Mouse (Mus musculus): Measurements from ENCODE around the gene Stk4.

DNA sequence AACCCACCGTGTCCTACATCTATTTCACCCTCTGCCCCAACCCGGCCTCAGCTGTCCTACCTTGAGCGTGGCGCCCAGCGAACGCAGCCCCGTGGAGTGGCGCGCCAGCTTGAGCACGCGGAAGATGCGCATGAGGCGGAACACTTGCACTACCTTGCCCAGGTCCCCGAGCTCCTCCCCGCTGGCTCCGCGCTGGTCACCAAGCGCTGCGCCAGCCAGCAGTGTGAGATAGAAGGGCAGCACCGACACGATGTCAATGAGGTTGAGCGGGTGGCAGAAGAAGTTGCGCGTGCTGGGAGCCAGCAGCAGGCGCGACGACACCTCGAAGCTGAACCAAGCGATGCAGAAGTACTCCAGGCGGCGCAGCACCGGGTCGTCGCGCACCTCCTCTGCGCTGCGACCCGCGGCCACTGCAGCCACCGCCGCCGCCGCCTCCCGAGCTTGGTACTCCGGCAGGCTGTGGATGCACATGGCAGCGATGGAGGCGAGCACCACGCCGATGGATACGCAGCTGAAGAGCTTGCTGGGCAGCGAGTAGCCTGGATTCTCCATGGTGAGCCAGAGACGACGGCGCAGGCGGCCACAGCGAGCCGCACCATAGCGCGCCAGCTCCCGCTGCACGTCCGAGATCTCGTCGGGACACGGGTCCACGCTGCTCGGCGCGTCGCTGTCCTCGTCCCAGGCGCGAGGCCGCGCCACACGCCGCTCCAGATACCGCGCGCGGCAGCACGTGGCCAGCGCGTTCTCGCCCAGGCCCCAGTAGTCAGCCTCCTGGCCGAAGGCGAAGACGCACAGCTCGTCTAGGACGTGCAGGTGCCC is 97.8 kb downstream of the Stk4 start:
- TF ChIP-seq CTCF (IDR thresholded peaks at IDR 0.05; ENCODE audit: insufficient read depth, low read depth, low read length) (no peak), POLR2A (IDR thresholded peaks at IDR 0.05; ENCODE audit: insufficient read depth, low read depth, low read length) (no peak)

Measured in olfactory bulb, adult 2 months (tissue).